Mouse (Mus musculus): ENCODE results near the gene Col6a4. TPM values are rescaled to one million over a fixed set of nuclear protein-coding genes. Genes with fewer than 3 reads are reported as not detected.

Gene Col6a4
- polyA plus RNA-seq, 1 experiment, result 3.9 TPM

DNA sequence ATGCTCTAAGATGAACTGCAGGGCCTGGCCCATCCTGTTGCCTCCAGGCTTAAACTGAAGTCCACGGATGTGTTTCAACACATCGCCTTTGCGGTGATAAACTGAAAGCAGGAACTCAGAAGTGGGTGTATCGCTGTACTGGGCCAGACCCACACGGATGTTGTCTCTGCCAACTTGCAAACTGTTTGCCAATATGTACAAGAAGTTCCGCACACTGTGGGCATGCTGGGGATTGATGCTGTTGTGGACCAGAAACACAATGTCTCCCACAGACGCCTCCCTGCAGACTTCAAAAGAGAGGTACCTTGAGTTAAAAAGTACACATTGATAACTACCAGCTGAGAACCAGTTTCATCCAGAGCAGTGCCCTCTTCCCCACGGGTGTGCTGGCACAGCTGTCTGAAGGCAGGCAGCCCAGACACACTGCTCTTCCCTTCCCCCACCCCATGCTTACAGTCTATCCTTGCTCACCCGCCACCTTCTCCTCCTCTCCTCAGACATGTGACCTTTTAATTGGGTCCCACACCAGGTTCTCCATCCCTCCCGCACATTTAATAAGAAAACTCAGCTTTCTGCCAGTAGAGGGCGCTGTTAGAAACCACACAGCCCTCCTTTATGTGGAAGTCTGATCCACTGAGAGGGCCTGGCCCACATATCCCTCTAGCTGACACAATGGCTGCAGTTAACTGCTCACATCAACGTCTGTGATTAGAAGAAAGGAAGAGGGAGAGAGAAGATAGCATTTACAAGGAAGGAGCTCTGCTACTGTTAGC is 16.1 kb downstream of the Col6a4 start:
- Histone ChIP-seq H3K27ac (ENCODE audit: insufficient read depth, low read length) (no peak overlapping the region), H3K4me3 (ENCODE audit: insufficient read depth, low read length) (no peak overlapping the region), H3K4me1 (ENCODE audit: control insufficient read depth, insufficient read depth, low read length) (no peaks in the 10 kb centered on the region)
- TF ChIP-seq POLR2A (IDR thresholded peaks at IDR 0.05; ENCODE audit: extremely low read depth, insufficient read depth, low read length) (no peak), CTCF (IDR thresholded peaks at IDR 0.05; ENCODE audit: extremely low read depth, insufficient read depth, low read length) (peak; percentile 43; the same call in 1 of the 2 replicates)

- no peak for TF ChIP-seq CTCF (IDR thresholded peaks at IDR 0.05; ENCODE audit: extremely low read depth, insufficient read depth, low read length)
- no peak for TF ChIP-seq POLR2A (IDR thresholded peaks at IDR 0.05; ENCODE audit: extremely low read depth, insufficient read depth, low read length)
- Histone ChIP-seq H3K27ac (ENCODE audit: insufficient read depth, low read length) (no peak overlapping the region), H3K4me1 (ENCODE audit: control insufficient read depth, insufficient read depth, low read length) (no peaks in the 10 kb centered on the region), H3K4me3 (ENCODE audit: insufficient read depth, low read length) (no peak overlapping the region)
Observed at GRCm38 (mm10) chr9:106077953-106078352, 18.6 kb downstream of the Col6a4 start.

DNA sequence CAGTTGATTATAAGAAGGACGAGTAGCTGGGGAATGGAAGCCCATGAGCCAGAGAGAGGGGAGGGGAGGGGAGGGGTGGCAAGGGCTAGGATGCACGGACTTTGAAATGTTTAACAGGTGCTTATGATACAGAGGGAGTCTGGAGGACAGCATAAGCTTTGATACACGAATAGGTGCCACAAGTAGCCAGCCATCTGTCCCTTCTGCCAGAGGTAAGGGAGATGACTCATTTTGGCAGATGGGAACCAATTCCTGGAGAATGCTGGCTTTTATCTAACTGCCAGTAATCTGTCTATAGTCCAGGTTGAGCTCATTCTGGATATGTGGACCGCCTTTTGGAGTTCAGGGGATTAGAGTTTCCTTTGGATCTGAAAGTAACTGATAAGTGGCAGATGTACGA is 20.3 kb downstream of the Col6a4 start:
- H3K4me1 ChIP-seq (ENCODE audit: control insufficient read depth, insufficient read depth, low read length), result no peaks in the 10 kb centered on the region
- H3K4me3 ChIP-seq (ENCODE audit: insufficient read depth, low read length), result no peak overlapping the region
- TF ChIP-seq CTCF (IDR thresholded peaks at IDR 0.05; ENCODE audit: extremely low read depth, insufficient read depth, low read length), result no peak
- TF ChIP-seq POLR2A (IDR thresholded peaks at IDR 0.05; ENCODE audit: extremely low read depth, insufficient read depth, low read length), result no peak
- H3K27ac ChIP-seq (ENCODE audit: insufficient read depth, low read length), result no peak overlapping the region

DNA sequence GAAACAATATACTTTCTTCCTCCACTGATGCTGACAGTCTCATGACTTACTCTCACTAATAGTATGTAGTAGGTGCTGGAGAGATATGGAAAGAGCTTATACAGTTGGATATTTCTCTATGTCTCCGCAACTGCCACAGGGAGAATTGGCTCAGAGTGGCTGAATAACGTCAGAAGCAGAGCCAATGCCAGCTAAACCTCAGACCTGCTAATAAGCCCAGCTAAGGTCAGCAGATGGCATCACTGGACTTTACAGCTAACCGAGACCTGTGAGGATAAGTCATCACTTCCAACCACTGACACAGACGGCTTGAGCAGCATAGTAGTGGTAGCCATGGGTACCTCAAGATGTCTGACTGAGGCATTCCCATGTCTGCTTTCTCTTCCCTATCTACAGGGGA is 22.6 kb downstream of the Col6a4 start:
- TF ChIP-seq CTCF (IDR thresholded peaks at IDR 0.05; ENCODE audit: extremely low read depth, insufficient read depth, low read length) (no peak), POLR2A (IDR thresholded peaks at IDR 0.05; ENCODE audit: extremely low read depth, insufficient read depth, low read length) (no peak)
- no peaks in the 10 kb centered on the region for H3K4me1 ChIP-seq (ENCODE audit: control insufficient read depth, insufficient read depth, low read length)
- H3K27ac ChIP-seq (ENCODE audit: insufficient read depth, low read length), result no peak overlapping the region
- H3K4me3 ChIP-seq (ENCODE audit: insufficient read depth, low read length), result no peak overlapping the region

DNA sequence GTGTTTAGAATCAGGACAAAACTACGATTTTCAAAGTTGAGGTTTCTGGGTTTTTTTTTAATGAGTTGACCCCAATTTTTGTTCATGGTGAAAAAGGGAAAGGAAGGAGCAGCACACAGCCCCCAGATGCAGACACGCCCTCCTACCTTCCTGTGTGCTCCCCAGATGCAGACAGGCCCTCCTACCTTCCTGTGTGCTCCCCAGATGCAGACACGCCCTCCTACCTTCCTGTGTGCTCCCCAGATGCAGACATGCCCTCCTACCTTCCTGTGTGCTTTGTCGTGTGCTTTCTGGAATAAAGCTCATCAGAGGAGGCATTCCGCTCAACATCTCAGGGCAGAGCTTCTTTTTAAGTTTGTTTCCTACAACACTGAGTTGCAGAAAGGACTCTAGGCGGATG is 24.9 kb downstream of the Col6a4 start:
- TF ChIP-seq CTCF (IDR thresholded peaks at IDR 0.05; ENCODE audit: extremely low read depth, insufficient read depth, low read length), result no peak
- no peak for TF ChIP-seq POLR2A (IDR thresholded peaks at IDR 0.05; ENCODE audit: extremely low read depth, insufficient read depth, low read length)
- H3K4me3 ChIP-seq (ENCODE audit: insufficient read depth, low read length), result no peak overlapping the region
- H3K27ac ChIP-seq (ENCODE audit: insufficient read depth, low read length), result no peak overlapping the region
- H3K4me1 ChIP-seq (ENCODE audit: control insufficient read depth, insufficient read depth, low read length), result no peaks in the 10 kb centered on the region

- no peak for TF ChIP-seq CTCF (IDR thresholded peaks at IDR 0.05; ENCODE audit: extremely low read depth, insufficient read depth, low read length)
- TF ChIP-seq POLR2A (IDR thresholded peaks at IDR 0.05; ENCODE audit: extremely low read depth, insufficient read depth, low read length), result no peak
- Histone ChIP-seq H3K27ac (ENCODE audit: insufficient read depth, low read length) (no peak overlapping the region; the same call in 1 of the 2 replicates), H3K4me3 (ENCODE audit: insufficient read depth, low read length) (no peak overlapping the region), H3K4me1 (ENCODE audit: control insufficient read depth, insufficient read depth, low read length) (peaks cover 2% of the 10 kb centered on the region; the same call in 1 of the 2 replicates)
Observed at GRCm38 (mm10) chr9:106053446-106053845, 43.1 kb downstream of the Col6a4 start.

DNA sequence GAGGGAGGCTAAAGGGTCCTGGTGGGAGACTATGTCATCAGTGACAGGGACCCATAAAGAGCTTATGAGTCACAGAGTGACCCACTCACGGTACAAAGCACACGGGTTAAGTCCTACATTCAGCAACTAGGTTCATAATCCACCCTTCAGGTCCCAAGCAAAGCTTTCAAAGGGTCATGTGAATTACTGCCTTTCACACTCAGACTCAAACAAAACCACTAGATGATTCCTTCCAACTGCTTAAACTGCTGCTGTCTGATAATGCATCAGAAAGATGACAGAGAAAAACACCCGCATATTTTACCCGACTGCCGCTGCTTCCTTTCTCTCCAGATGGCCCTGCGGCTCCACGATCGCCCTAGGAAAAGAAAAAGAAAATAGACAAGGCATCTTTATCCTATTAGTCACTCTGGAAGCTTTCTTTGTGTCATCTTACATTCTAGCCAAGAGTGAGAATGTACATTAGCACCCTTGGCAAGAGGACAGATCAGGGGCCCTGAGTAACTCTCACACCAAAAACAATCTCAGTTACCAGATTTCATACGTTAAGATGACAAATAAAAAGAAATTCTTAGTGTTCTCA is 52.6 kb downstream of the Col6a4 start:
- Histone ChIP-seq H3K4me3 (ENCODE audit: insufficient read depth, low read length) (no peak overlapping the region), H3K27ac (ENCODE audit: insufficient read depth, low read length) (no peak overlapping the region), H3K4me1 (ENCODE audit: control insufficient read depth, insufficient read depth, low read length) (no peaks in the 10 kb centered on the region)
- TF ChIP-seq CTCF (IDR thresholded peaks at IDR 0.05; ENCODE audit: extremely low read depth, insufficient read depth, low read length) (no peak), POLR2A (IDR thresholded peaks at IDR 0.05; ENCODE audit: extremely low read depth, insufficient read depth, low read length) (no peak)

GRCm38 (mm10) chr9:106039915-106040659 is 56.5 kb downstream of the Col6a4 start:
- TF ChIP-seq POLR2A (IDR thresholded peaks at IDR 0.05; ENCODE audit: extremely low read depth, insufficient read depth, low read length) (no peak), CTCF (IDR thresholded peaks at IDR 0.05; ENCODE audit: extremely low read depth, insufficient read depth, low read length) (no peak)
- Histone ChIP-seq H3K4me1 (ENCODE audit: control insufficient read depth, insufficient read depth, low read length) (no peaks in the 10 kb centered on the region), H3K27ac (ENCODE audit: insufficient read depth, low read length) (no peak overlapping the region), H3K4me3 (ENCODE audit: insufficient read depth, low read length) (no peak overlapping the region)

DNA sequence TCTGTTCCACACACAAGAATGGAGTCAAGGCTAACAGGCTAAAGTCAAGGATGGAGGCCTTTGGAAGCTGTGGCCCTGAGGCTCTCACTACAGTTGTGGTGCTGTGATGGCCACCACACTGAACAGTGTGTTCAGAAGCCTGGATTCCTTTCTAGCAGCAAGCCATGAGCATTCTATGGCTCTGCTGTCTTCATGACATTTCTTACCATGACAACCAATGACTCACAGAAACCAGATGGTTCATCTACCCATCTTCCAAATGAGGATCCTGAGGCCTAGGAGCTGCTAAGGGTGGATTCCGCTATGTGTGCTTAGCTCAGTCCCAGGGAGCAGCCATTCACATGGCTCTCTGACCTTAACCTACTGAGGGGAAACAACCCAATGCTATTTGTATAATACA is 57.3 kb downstream of the Col6a4 start:
- Histone ChIP-seq H3K4me1 (ENCODE audit: control insufficient read depth, insufficient read depth, low read length) (no peaks in the 10 kb centered on the region), H3K27ac (ENCODE audit: insufficient read depth, low read length) (peak overlapping the region; percentile 92), H3K4me3 (ENCODE audit: insufficient read depth, low read length) (no peak overlapping the region)
- TF ChIP-seq CTCF (IDR thresholded peaks at IDR 0.05; ENCODE audit: extremely low read depth, insufficient read depth, low read length) (no peak), POLR2A (IDR thresholded peaks at IDR 0.05; ENCODE audit: extremely low read depth, insufficient read depth, low read length) (no peak)

Measured in cortical plate, adult 2 months (tissue).